Mouse (Mus musculus) brain, embryonic 14.5 days (tissue): Measurements from ENCODE around the gene Ogfr.

Experiments
- CTCF ChIP-seq: fragments of 200-500 bp; IDR thresholded peaks from 2 replicates; pipeline ENCODE4 v1.5.1; 2012; ENCODE audit warnings: inconsistent platforms, mild to moderate bottlenecking, moderate library complexity, borderline replicate concordance; ENCODE audit not compliant: insufficient read depth, insufficient read length; ENCODE audit errors: extremely low read depth
- POLR2A ChIP-seq: fragments of 200-500 bp; IDR thresholded peaks from 2 replicates; pipeline ENCODE4 v1.6.1; 2012; ENCODE audit warnings: mild to moderate bottlenecking, inconsistent platforms, borderline replicate concordance; ENCODE audit not compliant: poor library complexity, insufficient read depth, insufficient read length, severe bottlenecking; ENCODE audit errors: extremely low read depth

- no peak for TF ChIP-seq POLR2A
- TF ChIP-seq CTCF, result no peak
Measured at GRCm38 (mm10) chr2:180610283-180610682, 21.2 kb downstream of the Ogfr start.
